Comparison of ENCODE assay signal across 9 mouse cellular contexts in genomic region chr6:119472135-119472534, GRCm38 (mm10). TPM values are rescaled to one million over a fixed set of nuclear protein-coding genes. Genes with fewer than 3 reads are reported as not detected.
A peak's percentile ranks its signal among the peaks of the same experiment; 100 is the strongest.
DNase-seq lines count a peak whose midpoint lies in the region; ATAC-seq and TF ChIP-seq lines count a peak whose summit lies in the region.
"Had no signal": no experiment of that assay in that cellular context is flagged by ENCODE, and none has a peak within 500 bp of the region (broad histone marks: within the 10 kb centered on the region; RNA-seq: fewer than 3 reads in every experiment).

No protein-coding gene starts in this region.

- no peak overlapping the region for H3K4me2 ChIP-seq in liver, embryonic 11.5 days
- H3K4me2 ChIP-seq in heart, postnatal 0 days (ENCODE audit: low read depth, low read length) = no peak overlapping the region

- no peak; the same call in 1 of the 2 replicates for ATAC-seq in liver, embryonic 11.5 days (replicated peaks; ENCODE audit: low FRiP score)
- ATAC-seq in heart, postnatal 0 days (ENCODE audit: insufficient read depth, low read depth) = no peak

- peaks cover 12% of the 10 kb centered on the region for H3K4me1 ChIP-seq in liver, embryonic 11.5 days (replicated peaks; ENCODE audit: control insufficient read depth, insufficient read depth, low read length)
- H3K4me1 ChIP-seq in heart, postnatal 0 days (ENCODE audit: control insufficient read depth, insufficient read depth) = peaks cover 3% of the 10 kb centered on the region

- H3K36me3 ChIP-seq in liver, embryonic 11.5 days (ENCODE audit: control insufficient read depth, insufficient read depth, low read length) = no peaks in the 10 kb centered on the region
- H3K36me3 ChIP-seq in heart, postnatal 0 days (replicated peaks; ENCODE audit: control insufficient read depth, insufficient read depth, low read length) = no peaks in the 10 kb centered on the region

- H3K9me3 ChIP-seq in liver, embryonic 11.5 days (ENCODE audit: control insufficient read depth, low read length) = no peaks in the 10 kb centered on the region
- no peaks in the 10 kb centered on the region for H3K9me3 ChIP-seq in heart, postnatal 0 days (replicated peaks; ENCODE audit: control insufficient read depth, low read length)

- no peaks in the 10 kb centered on the region for H3K27me3 ChIP-seq in liver, embryonic 11.5 days (replicated peaks; ENCODE audit: control insufficient read depth, insufficient read depth, low read length)
- H3K27me3 ChIP-seq in heart, postnatal 0 days (ENCODE audit: control insufficient read depth, insufficient read depth, low read length) = no peaks in the 10 kb centered on the region

- H3K4me3 ChIP-seq in liver, embryonic 11.5 days (ENCODE audit: low read depth, low read length) = no peak overlapping the region
- H3K4me3 ChIP-seq in heart, postnatal 0 days (ENCODE audit: low read depth, low read length) = no peak overlapping the region
- H3K4me3 ChIP-seq: myocyte had no signal

- DNase-seq in liver = peak; percentile 62
- DNase-seq in liver, embryonic 11.5 days (ENCODE audit: low spot score) = no peak
- DNase-seq in R1 (ENCODE audit: low read depth, low spot score) = peak; percentile 78
- peak; percentile 83 to 88 for DNase-seq in cerebellum, postnatal 10 days
- DNase-seq in heart, postnatal 0 days (ENCODE audit: low spot score) = peak; percentile 54
- peak; percentile 56 to 67 for DNase-seq in lung, adult 18-20 months
- DNase-seq in right cerebral cortex, postnatal 4 days = peak; percentile 68
- no peak for DNase-seq in Muller cell, postnatal 12 days (ENCODE audit: inconsistent ontology term)

- no peak overlapping the region for H3K9ac ChIP-seq in liver, embryonic 11.5 days (ENCODE audit: low read depth, low read length)
- no peak overlapping the region for H3K9ac ChIP-seq in heart, postnatal 0 days (replicated peaks; ENCODE audit: low read depth, low read length)

- no peak overlapping the region for H3K27ac ChIP-seq in liver, embryonic 11.5 days (ENCODE audit: low read depth, low read length)
- no peak overlapping the region for H3K27ac ChIP-seq in heart, postnatal 0 days (ENCODE audit: low read depth)

- WGBS in liver, embryonic 11.5 days = 34% methylated on average over 5 of the region's 5 CpGs
- 24% methylated on average over 5 of the region's 5 CpGs for whole genome bisulfite sequencing in heart, postnatal 0 days

- TF ChIP-seq CTCF in heart, postnatal 0 days (IDR thresholded peaks at IDR 0.05; ENCODE audit: low read depth) = peak; percentile 70

- no peak for TF ChIP-seq EP300 in heart, postnatal 0 days (IDR thresholded peaks at IDR 0.05; ENCODE audit: low read depth)

RNA-seq across cellular contexts. Expression of gene Fbxl14, which starts 7.3 kb away (rescaled TPM):
- 6.7 and 6.9 TPM in 2 replicates for polyA plus RNA-seq in liver, embryonic 11.5 days (2014; fragmentation: Nextera tagmentation; extraction: Ambion mirVana)
- total RNA-seq in heart, postnatal 0 days (2014; rRNA removed; ENCODE audit: low replicate concordance) = 40.1 and 43.3 TPM in 2 replicates
- polyA plus RNA-seq in heart, postnatal 0 days (2015; fragmentation: Nextera tagmentation; extraction: Ambion mirVana) = 2.2 TPM in 2 replicates

RNA-seq across cellular contexts. Expression of gene Adipor2, which starts 54.6 kb away (rescaled TPM):
- polyA plus RNA-seq in liver, embryonic 11.5 days (2014; fragmentation: Nextera tagmentation; extraction: Ambion mirVana) = 15.8 and 16.5 TPM in 2 replicates
- 55.0 and 62.5 TPM in 2 replicates for total RNA-seq in heart, postnatal 0 days (2014; rRNA removed; ENCODE audit: low replicate concordance)
- polyA plus RNA-seq in heart, postnatal 0 days (2015; fragmentation: Nextera tagmentation; extraction: Ambion mirVana) = 42.4 and 42.9 TPM in 2 replicates

Comparison
In these comparisons a context has a peak if more than half of its experiments do, and no peak if none do; other contexts are left out.
1. DNase-seq: peak in liver (single experiment), R1 (single experiment), cerebellum, postnatal 10 days (2 of 2), heart, postnatal 0 days (single experiment), lung, adult 18-20 months (2 of 2) and right cerebral cortex, postnatal 4 days (single experiment); none in liver, embryonic 11.5 days (single experiment) and Muller cell, postnatal 12 days (single experiment).